Comparison of ENCODE assay signal across 8 mouse cellular contexts in genomic region chr2:32395484-32395945, GRCm38 (mm10). TPM values are rescaled to one million over a fixed set of nuclear protein-coding genes. Genes with fewer than 3 reads are reported as not detected.
A peak's percentile ranks its signal among the peaks of the same experiment; 100 is the strongest.
DNase-seq lines count a peak whose midpoint lies in the region; ATAC-seq lines count a peak whose summit lies in the region.

TSS of gene Ptges2 (plus strand) at chr2:32395896.

- no peaks in the 10 kb centered on the region for H3K27me3 ChIP-seq in hindbrain, embryonic 16.5 days (replicated peaks; ENCODE audit: control insufficient read depth, insufficient read depth, low read length)

- peak within 1 kb of the TSS; percentile 93 for H3K4me2 ChIP-seq in hindbrain, embryonic 16.5 days (ENCODE audit: low read length)

- peak within 1 kb of the TSS; percentile 85 for H3K4me3 ChIP-seq in hindbrain, embryonic 16.5 days (ENCODE audit: low read length)
- peak within 1 kb of the TSS; percentile 83 for H3K4me3 ChIP-seq in macrophage (ENCODE audit: inconsistent target)

- H3K36me3 ChIP-seq in hindbrain, embryonic 16.5 days (ENCODE audit: control insufficient read depth, insufficient read depth, low read length) = 0 out of 2 replicates have a peak, but pooled peaks cover 3% of the 10 kb centered on the region
- peaks cover 3% of the 10 kb centered on the region; the same call in 1 of the 2 replicates for H3K36me3 ChIP-seq in macrophage (ENCODE audit: inconsistent target)

- under 1% methylated on average over 31 of the region's 31 CpGs for WGBS in hindbrain, embryonic 16.5 days
- WGBS in macrophage (ENCODE audit: missing documents) = 2% methylated on average over 31 of the region's 31 CpGs

- peaks cover 17% of the 10 kb centered on the region for H3K4me1 ChIP-seq in hindbrain, embryonic 16.5 days (ENCODE audit: control insufficient read depth, insufficient read depth, low read depth, low read length)

- ATAC-seq in hindbrain, embryonic 16.5 days = peak; percentile 94

- no peaks in the 10 kb centered on the region for H3K9me3 ChIP-seq in hindbrain, embryonic 16.5 days (ENCODE audit: control insufficient read depth, low read length)

- peak within 1 kb of the TSS; percentile 91 for H3K27ac ChIP-seq in hindbrain, embryonic 16.5 days (ENCODE audit: low read depth, low read length)
- H3K27ac ChIP-seq in macrophage = peak within 1 kb of the TSS; percentile 92

- H3K9ac ChIP-seq in hindbrain, embryonic 16.5 days (ENCODE audit: low read depth, low read length) = peak within 1 kb of the TSS; percentile 94

- H3K79me2 ChIP-seq in macrophage (ENCODE audit: inconsistent target) = peaks cover 8% of the 10 kb centered on the region; the same call in 1 of the 2 replicates

- DNase-seq in WW6 (ENCODE audit: low read depth, low spot score) = peak; percentile 76
- DNase-seq in cerebellum, postnatal 36 days = peak; percentile 87 to 96
- DNase-seq in gastrocnemius, adult 18-20 months (ENCODE audit: low spot score) = peak; percentile 93
- peak; percentile 86 to 89 for DNase-seq in left cerebral cortex, adult 18-20 months (ENCODE audit: low spot score in 2 of 2)
- DNase-seq in right cerebral cortex, postnatal 10 days (ENCODE audit: low spot score in 2 of 2) = peak; percentile 89 to 92
- DNase-seq in urinary bladder, postnatal 25 days (ENCODE audit: low spot score) = peak; percentile 89

RNA-seq across cellular contexts. Expression of gene Ptges2, which starts in this region (rescaled TPM):
- total RNA-seq in gastrocnemius, adult 18-20 months (2021) = 10 to 100 TPM; 37.1 to 43.0 TPM
- 56.4 and 59.8 TPM in 2 replicates for polyA plus RNA-seq in hindbrain, embryonic 16.5 days (2015; fragmentation: Nextera tagmentation; extraction: Ambion mirVana)
- total RNA-seq in left cerebral cortex, adult 18-20 months (2021) = 10 to 100 TPM; 49.5 to 51.2 TPM
- 10 to 100 TPM in 1 of 26 experiments, 1 to 10 TPM in 23, under 1 TPM in 2; 0.92 to 12.7 (median 4.5) TPM for total RNA-seq in macrophage (2018; cell fraction: chromatin; rRNA removed)
- 10 to 100 TPM in 16 of 26 experiments, 1 to 10 TPM in 10; 5.4 to 14.4 (median 10.7) TPM for total RNA-seq in macrophage (2018; cell fraction: cytosol; rRNA removed)
- 10 to 100 TPM in 3 of 26 experiments, 1 to 10 TPM in 23; 1.9 to 11.9 (median 5.4) TPM for total RNA-seq in macrophage (2018; cell fraction: nucleus; rRNA removed)
- polyA plus RNA-seq in macrophage (2018) = 7.9 to 14.2 TPM (median 9.4 TPM) in 3 replicates

Comparison
In these comparisons a context has a peak if more than half of its experiments do, and no peak if none do; other contexts are left out.
1. Peak in every context shown above with its lines: DNase-seq, ATAC-seq, H3K4me3 ChIP-seq and H3K27ac ChIP-seq.